In the genomic region with DNA sequence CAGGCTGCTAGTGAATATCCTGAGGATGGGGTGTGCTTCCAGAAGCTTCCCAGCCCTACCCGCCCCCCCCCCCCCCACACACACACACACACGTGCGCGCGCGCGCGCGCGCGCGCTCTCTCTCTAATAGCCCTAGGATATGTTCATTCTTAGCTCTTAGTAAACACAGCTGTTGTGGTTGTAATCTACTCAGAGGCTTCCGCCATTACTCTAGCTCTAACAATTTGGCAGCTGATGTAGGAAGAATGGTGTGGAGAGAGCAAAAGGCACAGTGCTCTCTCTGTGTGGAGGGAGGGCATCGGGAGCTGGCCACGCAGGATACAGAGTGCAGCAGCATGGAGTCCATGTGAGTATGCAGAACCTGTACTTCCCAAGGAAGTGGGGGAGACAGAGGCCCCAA, we compare ENCODE assay signal across 15 mouse cellular contexts.
DNase-seq lines count a peak whose midpoint lies in the region; ATAC-seq and TF ChIP-seq lines count a peak whose summit lies in the region.
"Had no signal": no experiment of that assay in that cellular context is flagged by ENCODE, and none has a peak within 500 bp of the region (broad histone marks: within the 10 kb centered on the region; RNA-seq: fewer than 3 reads in every experiment).

No protein-coding gene starts in this region.

- H3K36me3 ChIP-seq in lung, embryonic 14.5 days (ENCODE audit: insufficient read depth), result no peaks in the 10 kb centered on the region
- peaks cover 24% of the 10 kb centered on the region for H3K36me3 ChIP-seq in forebrain, embryonic 10.5 days (replicated peaks)
- no peaks in the 10 kb centered on the region for H3K36me3 ChIP-seq in hindbrain, embryonic 15.5 days
- H3K36me3 ChIP-seq in stomach, embryonic 15.5 days, result no peaks in the 10 kb centered on the region

- WGBS in lung, embryonic 14.5 days, result 74% methylated on average over 14 of the region's 15 CpGs
- WGBS in forebrain, embryonic 10.5 days, result 73% methylated on average over 15 of the region's 15 CpGs
- 70% methylated on average over 15 of the region's 15 CpGs for WGBS in hindbrain, embryonic 15.5 days
- WGBS in stomach, embryonic 15.5 days, result 71% methylated on average over 15 of the region's 15 CpGs

- TF ChIP-seq CTCF in lung, embryonic 14.5 days (IDR thresholded peaks at IDR 0.05; ENCODE audit: low read depth), result no peak

- peak; percentile 25 for DNase-seq in lung, embryonic 14.5 days
- DNase-seq in lung, postnatal 4 days, result no peak
- no peak for DNase-seq in forebrain, embryonic 10.5 days (ENCODE audit: extremely low spot score, low spot score)
- no peak for DNase-seq in cerebellum, adult 18-20 months
- DNase-seq in retina, embryonic 14.5 days (ENCODE audit: low spot score), result no peak
- no peak for DNase-seq in adrenal gland, adult 18-20 months (ENCODE audit: low spot score in 2 of 2)
- DNase-seq: adrenal gland, adult 8-10 months; embryo, embryonic 11 days; heart, adult 11 months; heart, postnatal 14 days; lung, adult 18-20 months; right cerebral cortex, postnatal 4 days had no signal

- no peaks in the 10 kb centered on the region for H3K9me3 ChIP-seq in lung, embryonic 14.5 days (ENCODE audit: low read depth, low read length)
- no peaks in the 10 kb centered on the region for H3K9me3 ChIP-seq in forebrain, embryonic 10.5 days
- no peaks in the 10 kb centered on the region for H3K9me3 ChIP-seq in hindbrain, embryonic 15.5 days
- no peaks in the 10 kb centered on the region for H3K9me3 ChIP-seq in stomach, embryonic 15.5 days
- H3K9me3 ChIP-seq: limb, embryonic 13.5 days had no signal

- no peak overlapping the region for H3K27ac ChIP-seq in lung, embryonic 14.5 days (ENCODE audit: low read depth)
- peak overlapping the region; percentile 51 for H3K27ac ChIP-seq in forebrain, embryonic 10.5 days
- H3K27ac ChIP-seq in hindbrain, embryonic 15.5 days (replicated peaks), result 0 out of 2 replicates have a peak overlapping the region, but pooled peaks have one; percentile 32
- H3K27ac ChIP-seq in stomach, embryonic 15.5 days, result 0 out of 2 replicates have a peak overlapping the region, but pooled peaks have one; percentile 26
- H3K27ac ChIP-seq: limb, embryonic 13.5 days had no signal

- H3K4me1 ChIP-seq in lung, embryonic 14.5 days (ENCODE audit: insufficient read depth), result peaks cover 2% of the 10 kb centered on the region; the same call in 1 of the 2 replicates
- H3K4me1 ChIP-seq in forebrain, embryonic 10.5 days, result peaks cover 63% of the 10 kb centered on the region
- H3K4me1 ChIP-seq in hindbrain, embryonic 15.5 days (replicated peaks), result peaks cover 27% of the 10 kb centered on the region
- H3K4me1 ChIP-seq in stomach, embryonic 15.5 days, result 0 out of 2 replicates have a peak, but pooled peaks cover 9% of the 10 kb centered on the region

- no peak overlapping the region for H3K4me3 ChIP-seq in lung, embryonic 14.5 days (ENCODE audit: low read depth, low read length)
- no peak overlapping the region for H3K4me3 ChIP-seq in forebrain, embryonic 10.5 days
- H3K4me3 ChIP-seq in hindbrain, embryonic 15.5 days, result no peak overlapping the region
- no peak overlapping the region for H3K4me3 ChIP-seq in stomach, embryonic 15.5 days (replicated peaks)
- H3K4me3 ChIP-seq: limb, embryonic 13.5 days had no signal

- H3K4me2 ChIP-seq in lung, embryonic 14.5 days, result no peak overlapping the region
- no peak overlapping the region for H3K4me2 ChIP-seq in hindbrain, embryonic 15.5 days
- no peak overlapping the region for H3K4me2 ChIP-seq in stomach, embryonic 15.5 days
- H3K4me2 ChIP-seq: limb, embryonic 13.5 days had no signal

- ATAC-seq in lung, embryonic 14.5 days (ENCODE audit: insufficient read depth), result peak; percentile 43
- no peak for ATAC-seq in hindbrain, embryonic 15.5 days (ENCODE audit: low FRiP score, low read depth)
- ATAC-seq in stomach, embryonic 15.5 days (ENCODE audit: insufficient read depth, low FRiP score, low read depth), result 0 out of 2 replicates have a peak, but pooled peaks have one; percentile 28

- H3K27me3 ChIP-seq in lung, embryonic 14.5 days (ENCODE audit: insufficient read depth, low read length), result no peaks in the 10 kb centered on the region
- H3K27me3 ChIP-seq in forebrain, embryonic 10.5 days (ENCODE audit: poor library complexity, severe bottlenecking), result no peaks in the 10 kb centered on the region
- H3K27me3 ChIP-seq in hindbrain, embryonic 15.5 days, result no peaks in the 10 kb centered on the region
- H3K27me3 ChIP-seq in stomach, embryonic 15.5 days (replicated peaks), result no peaks in the 10 kb centered on the region
- H3K27me3 ChIP-seq: limb, embryonic 13.5 days had no signal

- no peak overlapping the region for H3K9ac ChIP-seq in lung, embryonic 14.5 days
- H3K9ac ChIP-seq in hindbrain, embryonic 15.5 days, result no peak overlapping the region
- no peak overlapping the region for H3K9ac ChIP-seq in stomach, embryonic 15.5 days
- H3K9ac ChIP-seq: limb, embryonic 13.5 days had no signal
